Mouse (Mus musculus): ENCODE data around the gene Cldn9.

- no peak for TF ChIP-seq CTCF (IDR thresholded peaks at IDR 0.05)
- TF ChIP-seq EP300 (IDR thresholded peaks at IDR 0.05; ENCODE audit: insufficient read depth, low read depth, low read length): no peak
Observed at GRCm38 (mm10) chr17:23719455-23719854, 35.6 kb upstream of the Cldn9 start.

Data from heart, adult 2 months (tissue).